Mouse (Mus musculus): ENCODE measurements around the gene Car8. TPM values are rescaled to one million over a fixed set of nuclear protein-coding genes. Genes with fewer than 3 reads are reported as not detected.

Car8 gene
- polyA plus RNA-seq (2015; fragmentation: Nextera tagmentation; extraction: Ambion mirVana), result 16.7 and 17.1 TPM in 2 replicates

DNA sequence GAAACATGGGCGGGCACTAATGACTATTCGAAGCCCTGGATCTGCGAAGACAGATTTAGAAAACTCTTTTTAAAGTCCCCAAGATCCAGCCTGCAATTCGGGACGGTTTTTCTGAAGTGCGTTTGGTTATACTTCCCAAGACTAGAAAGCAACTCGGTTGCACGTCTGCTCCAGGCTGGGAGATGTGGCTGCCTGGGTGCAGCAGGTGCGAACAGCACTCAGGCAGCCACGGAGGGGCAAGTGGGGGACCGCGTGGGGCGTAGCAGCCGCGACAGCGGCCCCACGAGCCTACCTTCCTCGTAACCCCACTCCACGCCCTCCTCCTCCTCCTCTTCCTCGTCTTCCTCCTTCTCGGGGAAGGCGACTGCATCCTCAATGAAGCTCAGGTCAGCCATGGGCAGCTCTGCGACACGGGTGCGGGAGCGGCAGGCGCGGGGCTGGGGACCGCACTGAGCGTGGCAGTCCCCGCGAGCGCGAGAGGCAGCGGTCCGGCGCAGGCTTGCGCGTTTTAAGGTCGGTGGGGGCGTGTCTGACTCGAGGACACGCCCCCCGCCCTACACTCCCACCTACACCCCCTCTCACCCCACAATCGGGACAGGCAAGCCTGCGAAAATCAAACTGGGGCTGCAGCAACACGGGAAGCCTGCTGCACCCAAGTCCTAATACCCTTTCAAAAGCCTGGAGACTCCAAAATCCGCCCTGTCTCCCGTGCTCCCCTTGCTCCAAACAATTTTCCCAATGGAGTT lies at the start of gene Car8:
TSS of gene Car8 (minus strand) at position 482 of the 746 bp plus-strand sequence.

Small RNA genes within 50 kb of the gene (microRNA-seq; reads per million reads assigned to microRNA genes)
- gene Gm25355, result not detected
